Mouse (Mus musculus) cerebellum, adult 9-10 months (tissue): ENCODE measurements at regions not wholly inside any gene's neighbourhood (a gene's known extent, or its start where the extent isn't known, plus 50 kb on each side); places are given as distances from the start of the nearest gene placed in this dataset.

Source experiments
- DNase-seq: peaks from one replicate; pipeline ENCODE4 v3.0.0; 2022

GRCm38 (mm10) chr12:77991627-77992026 lies 202.4 kb upstream of the Gm6657 start:
- DNase-seq = no peak

GRCm38 (mm10) chr12:77994176-77994575 lies 199.9 kb upstream of the Gm6657 start:
- no peak for DNase-seq

- DNase-seq = no peak
These were observed 196.1 kb upstream of the Gm6657 start for GRCm38 (mm10) chr12:77997916-77998315.

- DNase-seq = no peak
These were observed 193.6 kb upstream of the Gm6657 start for GRCm38 (mm10) chr12:78000401-78000800.

- peak; percentile 49 for DNase-seq
These were observed 192.2 kb upstream of the Gm6657 start for GRCm38 (mm10) chr12:78001846-78002245.

- DNase-seq = no peak
These were observed 160.3 kb upstream of the Gm6657 start for GRCm38 (mm10) chr12:78033766-78034165.

GRCm38 (mm10) chr12:78046582-78046981 lies 147.5 kb upstream of the Gm6657 start:
- DNase-seq = no peak

GRCm38 (mm10) chr12:78055956-78056355 lies 138.1 kb upstream of the Gm6657 start:
- DNase-seq = peak; percentile 54

GRCm38 (mm10) chr12:78057166-78057565 lies 136.9 kb upstream of the Gm6657 start:
- DNase-seq = no peak

GRCm38 (mm10) chr12:78059965-78060364 lies 134.1 kb upstream of the Gm6657 start:
- no peak for DNase-seq

- DNase-seq = no peak
These were observed 128.0 kb upstream of the Gm6657 start for GRCm38 (mm10) chr12:78066024-78066423.

GRCm38 (mm10) chr12:78072935-78073334 lies 121.1 kb upstream of the Gm6657 start:
- no peak for DNase-seq

GRCm38 (mm10) chr12:78074290-78074802 lies 119.7 kb upstream of the Gm6657 start:
- DNase-seq = no peak

GRCm38 (mm10) chr12:78077285-78077684 lies 116.8 kb upstream of the Gm6657 start:
- no peak for DNase-seq

GRCm38 (mm10) chr12:78082163-78082562 lies 111.9 kb upstream of the Gm6657 start:
- no peak for DNase-seq

- DNase-seq = no peak
These were observed 108.0 kb upstream of the Gm6657 start for GRCm38 (mm10) chr12:78086016-78086415.

GRCm38 (mm10) chr12:78087921-78088320 lies 106.1 kb upstream of the Gm6657 start:
- no peak for DNase-seq

GRCm38 (mm10) chr12:78094471-78094870 lies 99.6 kb upstream of the Gm6657 start:
- no peak for DNase-seq

GRCm38 (mm10) chr12:78095352-78095751 lies 98.7 kb upstream of the Gm6657 start:
- no peak for DNase-seq

- no peak for DNase-seq
These were observed 98.1 kb upstream of the Gm6657 start for GRCm38 (mm10) chr12:78095916-78096315.

- no peak for DNase-seq
These were observed 96.9 kb upstream of the Gm6657 start for GRCm38 (mm10) chr12:78097119-78097518.

GRCm38 (mm10) chr12:78097692-78098091 lies 96.3 kb upstream of the Gm6657 start:
- no peak for DNase-seq

GRCm38 (mm10) chr12:78098765-78099194 lies 95.3 kb upstream of the Gm6657 start:
- peak; percentile 58 for DNase-seq

- peak; percentile 28 for DNase-seq
These were observed 94.3 kb upstream of the Gm6657 start for GRCm38 (mm10) chr12:78099761-78100160.

- no peak for DNase-seq
These were observed 93.3 kb upstream of the Gm6657 start for GRCm38 (mm10) chr12:78100756-78101155.

- DNase-seq = no peak
These were observed 84.1 kb upstream of the Gm6657 start for GRCm38 (mm10) chr12:78109931-78110330.
